Mouse (Mus musculus): ENCODE data around the gene E130116L18Rik.
"Not testable (repeated sequence)": the region's sequence is repeated elsewhere in the genome, so short reads cannot be mapped to it uniquely, and the experiment has no call there.

DNA sequence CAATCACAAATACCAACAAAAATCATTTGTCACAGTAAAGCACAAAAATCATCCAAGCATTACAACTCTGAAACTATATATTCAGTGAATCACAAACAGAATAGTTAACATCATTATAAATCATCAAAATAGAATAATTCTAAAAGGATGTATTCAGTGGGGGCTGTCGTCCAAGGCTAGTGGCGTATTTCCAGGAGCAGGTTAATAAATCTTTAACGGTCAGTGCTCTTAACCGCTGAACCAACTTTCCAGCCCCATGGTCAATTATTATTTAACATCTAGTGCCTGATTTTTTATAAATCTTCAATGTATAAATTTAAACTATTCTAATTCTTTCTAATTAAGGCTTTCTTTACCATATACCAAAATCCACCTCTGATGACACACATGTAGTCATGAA, 44.4 kb downstream of the E130116L18Rik start:
- TF ChIP-seq GABPA (IDR thresholded peaks at IDR 0.05; ENCODE audit: insufficient replicate concordance, low read depth, low read length); CTCF (conservative IDR thresholded peaks at IDR 0.05 in 1 of 2, IDR thresholded peaks at IDR 0.05 in 1 of 2; ENCODE audit: low read depth in 2 of 2, low read length in 2 of 2); POLR2AphosphoS2 (IDR thresholded peaks at IDR 0.05; ENCODE audit: low read depth, low read length); MYC (IDR thresholded peaks at IDR 0.05; ENCODE audit: low read depth, low read length); POLR2A (IDR thresholded peaks at IDR 0.05; ENCODE audit: low read depth, low read length); MAZ (IDR thresholded peaks at IDR 0.05; ENCODE audit: low read depth, low read length); NRF1 (IDR thresholded peaks at IDR 0.05; ENCODE audit: low read depth, low read length); EP300 (IDR thresholded peaks at IDR 0.05; ENCODE audit: low read length); RCOR1 (conservative IDR thresholded peaks at IDR 0.05; ENCODE audit: low read depth, low read length); SMC3 (IDR thresholded peaks at IDR 0.05; ENCODE audit: low read depth, low read length): not testable (repeated sequence)

Measured in CH12.LX (cell line).